Mouse (Mus musculus): Measurements from ENCODE around the gene Lmtk2. TPM values are rescaled to one million over a fixed set of nuclear protein-coding genes. Genes with fewer than 3 reads are reported as not detected.

Lmtk2 gene
- polyA plus RNA-seq, 1 experiment from 2014 or later, result 10.8 TPM

GRCm38 (mm10) chr5:144223503-144223862, 123.2 kb downstream of the Lmtk2 start, which contains the start of gene Tecpr1:
Gene Tecpr1, minus strand, starts transcription at chr5:144223615.
- H3K4me3 ChIP-seq (ENCODE audit: low read depth, low read length), result peak within 1 kb of the TSS; percentile 44
- H3K4me1 ChIP-seq (ENCODE audit: control insufficient read depth, insufficient read depth, low read length), result peaks cover 14% of the 10 kb centered on the region
- under 1% methylated on average over 28 of the region's 37 CpGs for WGBS
- no peaks in the 10 kb centered on the region for H3K27me3 ChIP-seq (ENCODE audit: control insufficient read depth, insufficient read depth, low read length)
- peak within 1 kb of the TSS; percentile 45 for H3K27ac ChIP-seq (ENCODE audit: low read depth, low read length)
- H3K9ac ChIP-seq (replicated peaks; ENCODE audit: low read depth, low read length), result peak within 1 kb of the TSS; percentile 56
- ATAC-seq (ENCODE audit: low read depth), result peak; percentile 96
- peak within 1 kb of the TSS; percentile 83 for H3K4me2 ChIP-seq (ENCODE audit: low read depth, low read length)
- H3K9me3 ChIP-seq (ENCODE audit: control insufficient read depth, low read length), result no peaks in the 10 kb centered on the region
- no peaks in the 10 kb centered on the region for H3K36me3 ChIP-seq (ENCODE audit: control insufficient read depth, insufficient read depth, low read length)

GRCm38 (mm10) chr5:144223899-144224816, 123.9 kb downstream of the Lmtk2 start:
- WGBS, result 26% methylated on average over 18 of the region's 18 CpGs
- Histone ChIP-seq H3K27ac (ENCODE audit: low read depth, low read length) (peak overlapping the region; percentile 31), H3K9me3 (ENCODE audit: control insufficient read depth, low read length) (no peaks in the 10 kb centered on the region), H3K4me2 (ENCODE audit: low read depth, low read length) (peak overlapping the region; percentile 83), H3K36me3 (ENCODE audit: control insufficient read depth, insufficient read depth, low read length) (no peaks in the 10 kb centered on the region), H3K9ac (replicated peaks; ENCODE audit: low read depth, low read length) (peak overlapping the region; percentile 56), H3K4me1 (ENCODE audit: control insufficient read depth, insufficient read depth, low read length) (peaks cover 14% of the 10 kb centered on the region), H3K4me3 (ENCODE audit: low read depth, low read length) (peak overlapping the region; percentile 44), H3K27me3 (ENCODE audit: control insufficient read depth, insufficient read depth, low read length) (no peaks in the 10 kb centered on the region)
- ATAC-seq (ENCODE audit: low read depth), result peak; percentile 50

- no peak for ATAC-seq (ENCODE audit: low read depth)
- no peaks in the 10 kb centered on the region for H3K9me3 ChIP-seq (ENCODE audit: control insufficient read depth, low read length)
- whole genome bisulfite sequencing, result 29% methylated on average over 11 of the region's 11 CpGs
Observed at GRCm38 (mm10) chr5:144226220-144226619, 126.0 kb downstream of the Lmtk2 start.

GRCm38 (mm10) chr5:144230216-144230615, 130.0 kb downstream of the Lmtk2 start:
- H3K4me1 ChIP-seq (ENCODE audit: control insufficient read depth, insufficient read depth, low read length), result no peaks in the 10 kb centered on the region
- WGBS, result 91% methylated on average over 7 of the region's 7 CpGs
- no peak overlapping the region for H3K4me2 ChIP-seq (ENCODE audit: low read depth, low read length)
- ATAC-seq (ENCODE audit: low read depth), result no peak
- no peaks in the 10 kb centered on the region for H3K36me3 ChIP-seq (ENCODE audit: control insufficient read depth, insufficient read depth, low read length)
- H3K9ac ChIP-seq (replicated peaks; ENCODE audit: low read depth, low read length), result no peak overlapping the region
- H3K27me3 ChIP-seq (ENCODE audit: control insufficient read depth, insufficient read depth, low read length), result no peaks in the 10 kb centered on the region
- H3K27ac ChIP-seq (ENCODE audit: low read depth, low read length), result no peak overlapping the region
- H3K4me3 ChIP-seq (ENCODE audit: low read depth, low read length), result no peak overlapping the region
- no peaks in the 10 kb centered on the region for H3K9me3 ChIP-seq (ENCODE audit: control insufficient read depth, low read length)

More at GRCm38 (mm10) chr5:144226220-144226619, 126.0 kb downstream of the Lmtk2 start:
- no peak overlapping the region for H3K27ac ChIP-seq (ENCODE audit: low read depth, low read length)
- no peaks in the 10 kb centered on the region for H3K36me3 ChIP-seq (ENCODE audit: control insufficient read depth, insufficient read depth, low read length)
- no peak overlapping the region for H3K4me3 ChIP-seq (ENCODE audit: low read depth, low read length)
- no peak overlapping the region for H3K9ac ChIP-seq (replicated peaks; ENCODE audit: low read depth, low read length)
- H3K4me2 ChIP-seq (ENCODE audit: low read depth, low read length), result no peak overlapping the region
- peaks cover 14% of the 10 kb centered on the region for H3K4me1 ChIP-seq (ENCODE audit: control insufficient read depth, insufficient read depth, low read length)
- H3K27me3 ChIP-seq (ENCODE audit: control insufficient read depth, insufficient read depth, low read length), result no peaks in the 10 kb centered on the region

- H3K4me2 ChIP-seq (ENCODE audit: low read depth, low read length), result no peak overlapping the region
- H3K36me3 ChIP-seq (ENCODE audit: control insufficient read depth, insufficient read depth, low read length), result no peaks in the 10 kb centered on the region
- H3K4me1 ChIP-seq (ENCODE audit: control insufficient read depth, insufficient read depth, low read length), result no peaks in the 10 kb centered on the region
- no peaks in the 10 kb centered on the region for H3K9me3 ChIP-seq (ENCODE audit: control insufficient read depth, low read length)
- no peak overlapping the region for H3K4me3 ChIP-seq (ENCODE audit: low read depth, low read length)
- 58% methylated on average over 1 of the region's 1 CpGs for WGBS
- ATAC-seq (ENCODE audit: low read depth), result no peak
- H3K27me3 ChIP-seq (ENCODE audit: control insufficient read depth, insufficient read depth, low read length), result no peaks in the 10 kb centered on the region
- H3K9ac ChIP-seq (replicated peaks; ENCODE audit: low read depth, low read length), result no peak overlapping the region
- no peak overlapping the region for H3K27ac ChIP-seq (ENCODE audit: low read depth, low read length)
Observed at GRCm38 (mm10) chr5:144231410-144231809, 131.2 kb downstream of the Lmtk2 start.

- no peak for ATAC-seq (ENCODE audit: low read depth)
- WGBS, result 89% methylated on average over 5 of the region's 5 CpGs
- Histone ChIP-seq H3K9me3 (ENCODE audit: control insufficient read depth, low read length) (no peaks in the 10 kb centered on the region), H3K27ac (ENCODE audit: low read depth, low read length) (no peak overlapping the region), H3K27me3 (ENCODE audit: control insufficient read depth, insufficient read depth, low read length) (no peaks in the 10 kb centered on the region), H3K4me2 (ENCODE audit: low read depth, low read length) (no peak overlapping the region), H3K4me1 (ENCODE audit: control insufficient read depth, insufficient read depth, low read length) (no peaks in the 10 kb centered on the region), H3K9ac (replicated peaks; ENCODE audit: low read depth, low read length) (no peak overlapping the region), H3K36me3 (ENCODE audit: control insufficient read depth, insufficient read depth, low read length) (no peaks in the 10 kb centered on the region), H3K4me3 (ENCODE audit: low read depth, low read length) (no peak overlapping the region)
Observed at GRCm38 (mm10) chr5:144232531-144232930, 132.3 kb downstream of the Lmtk2 start.

- Histone ChIP-seq H3K36me3 (ENCODE audit: control insufficient read depth, insufficient read depth, low read length) (no peaks in the 10 kb centered on the region), H3K9me3 (ENCODE audit: control insufficient read depth, low read length) (no peaks in the 10 kb centered on the region), H3K27ac (ENCODE audit: low read depth, low read length) (no peak overlapping the region), H3K4me3 (ENCODE audit: low read depth, low read length) (no peak overlapping the region), H3K4me2 (ENCODE audit: low read depth, low read length) (no peak overlapping the region), H3K4me1 (ENCODE audit: control insufficient read depth, insufficient read depth, low read length) (no peaks in the 10 kb centered on the region), H3K9ac (replicated peaks; ENCODE audit: low read depth, low read length) (no peak overlapping the region), H3K27me3 (ENCODE audit: control insufficient read depth, insufficient read depth, low read length) (no peaks in the 10 kb centered on the region)
- 78% methylated on average over 6 of the region's 6 CpGs for WGBS
- no peak for ATAC-seq (ENCODE audit: low read depth)
Observed at GRCm38 (mm10) chr5:144234222-144234621, 134.0 kb downstream of the Lmtk2 start.

GRCm38 (mm10) chr5:144234714-144235113, 134.5 kb downstream of the Lmtk2 start:
- WGBS, result 81% methylated on average over 7 of the region's 7 CpGs
- Histone ChIP-seq H3K27ac (ENCODE audit: low read depth, low read length) (no peak overlapping the region), H3K9ac (replicated peaks; ENCODE audit: low read depth, low read length) (no peak overlapping the region), H3K4me3 (ENCODE audit: low read depth, low read length) (no peak overlapping the region), H3K36me3 (ENCODE audit: control insufficient read depth, insufficient read depth, low read length) (no peaks in the 10 kb centered on the region), H3K27me3 (ENCODE audit: control insufficient read depth, insufficient read depth, low read length) (no peaks in the 10 kb centered on the region), H3K4me1 (ENCODE audit: control insufficient read depth, insufficient read depth, low read length) (no peaks in the 10 kb centered on the region), H3K9me3 (ENCODE audit: control insufficient read depth, low read length) (no peaks in the 10 kb centered on the region), H3K4me2 (ENCODE audit: low read depth, low read length) (no peak overlapping the region)
- ATAC-seq (ENCODE audit: low read depth), result no peak

Data from neural tube, embryonic 14.5 days (tissue).